Mouse (Mus musculus) Muller cell, postnatal 12 days (primary cell): ENCODE measurements around the gene Xiap.

ENCODE experiments used
- DNase-seq: peaks from one replicate; pipeline ENCODE4 v3.0.0-alpha.2; 2015; ENCODE audit errors: inconsistent ontology term

Gene Xiap

DNA sequence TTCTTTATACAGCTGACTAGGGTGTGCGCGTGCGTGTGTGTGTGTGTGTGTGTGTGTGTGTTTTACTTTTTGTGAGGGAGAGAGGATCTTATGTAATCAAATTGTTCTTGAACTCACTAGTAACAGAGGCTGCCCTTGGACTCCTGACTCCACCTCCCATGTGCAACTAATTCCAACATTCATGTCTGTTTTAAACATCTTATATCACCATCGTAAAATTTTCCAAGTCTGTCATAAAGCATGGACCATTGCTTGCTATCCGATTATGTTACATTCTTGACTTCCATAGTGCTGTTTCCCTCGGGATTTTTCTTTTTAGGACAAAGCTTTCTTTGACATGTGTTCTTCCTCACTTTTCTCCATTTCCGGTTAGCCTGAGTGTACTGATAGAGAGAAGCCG, 28.3 kb downstream of the Xiap start:
- no peak for DNase-seq

- no peak for DNase-seq
Observed at GRCm38 (mm10) chrX:42088136-42088535, 28.7 kb downstream of the Xiap start.

- no peak for DNase-seq
Observed at GRCm38 (mm10) chrX:42107137-42107536, 47.7 kb downstream of the Xiap start.

DNA sequence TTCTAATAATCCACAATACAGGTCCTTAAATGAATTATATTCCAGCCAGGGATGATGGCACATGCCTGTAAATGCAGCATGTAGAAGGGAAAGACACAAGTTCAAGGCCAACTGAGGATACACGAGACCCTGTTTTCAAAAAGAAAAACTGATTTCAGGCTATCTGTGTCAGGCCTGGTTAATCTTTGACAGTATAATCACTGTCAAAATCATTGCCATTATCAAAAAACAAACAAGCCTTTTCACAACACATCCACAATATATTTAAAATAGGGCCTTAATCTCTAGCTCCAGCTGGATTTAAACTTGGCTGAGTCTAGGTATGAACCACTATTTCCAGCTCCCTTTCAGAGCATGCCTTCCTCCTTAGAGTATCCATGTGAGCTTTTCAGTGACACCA, 51.1 kb downstream of the Xiap start:
- no peak for DNase-seq

DNA sequence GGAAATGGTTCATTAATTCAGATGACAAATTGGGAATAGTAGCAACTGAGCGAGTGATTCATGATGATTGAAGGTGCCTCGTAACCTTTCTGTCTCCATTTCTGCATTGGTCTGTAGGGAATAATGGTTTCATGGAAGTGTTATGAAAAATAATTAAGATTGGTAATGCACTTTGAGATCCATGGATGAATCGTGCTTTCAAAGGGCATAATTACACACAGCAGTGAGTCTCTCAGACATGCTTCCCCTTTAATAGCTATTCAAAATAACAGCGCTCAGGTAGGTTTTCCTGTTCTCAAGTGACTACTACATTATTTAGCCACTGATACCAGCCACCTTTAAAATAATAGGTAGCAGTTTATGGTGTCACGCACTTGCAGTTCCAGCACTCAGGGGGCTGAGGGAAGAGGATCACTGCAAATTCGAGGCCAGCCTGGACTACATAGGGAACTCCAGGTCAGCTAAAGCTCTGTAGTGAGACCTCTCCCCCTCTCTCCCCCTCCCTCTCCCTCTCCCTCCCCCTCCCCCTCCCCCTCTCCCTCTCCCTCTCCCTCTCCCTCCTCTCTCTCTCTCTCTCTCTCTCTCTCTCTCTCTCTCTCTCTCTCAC, 60.1 kb downstream of the Xiap start:
- no peak for DNase-seq

DNA sequence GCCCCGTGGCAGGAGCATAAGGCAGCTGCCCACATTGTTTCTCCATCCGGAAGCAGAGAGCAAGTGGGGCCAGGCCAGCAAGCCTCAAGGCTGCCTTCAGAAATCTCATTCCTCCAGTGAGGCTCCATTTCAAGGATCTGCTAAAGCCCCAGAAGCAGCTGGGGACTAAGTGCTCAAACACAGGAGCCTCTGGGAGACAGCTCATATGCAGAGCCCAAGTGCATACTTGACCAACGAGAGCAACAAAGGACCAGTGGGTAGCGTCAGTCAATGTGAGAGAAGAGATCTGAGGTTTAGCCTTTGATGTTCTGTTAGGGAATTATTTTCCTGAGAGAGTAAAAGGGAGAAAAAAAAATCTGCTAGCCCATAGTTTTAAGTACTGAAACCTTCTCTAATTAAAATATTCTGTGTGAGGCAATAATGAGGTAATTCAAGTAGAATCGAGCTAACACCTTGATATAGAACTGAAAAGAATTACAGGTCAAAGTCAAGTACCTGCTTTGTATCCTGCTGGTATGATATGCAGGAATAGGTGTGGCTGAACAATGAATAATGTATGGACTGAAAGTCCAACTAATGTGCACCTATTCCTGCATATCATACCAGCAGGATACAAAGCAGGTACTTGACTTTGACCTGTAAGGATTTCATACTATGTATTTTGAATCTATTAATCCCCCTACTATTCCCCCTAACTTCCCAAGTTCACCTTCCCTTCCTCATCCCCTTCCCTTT, 65.7 kb downstream of the Xiap start:
- DNase-seq = no peak

GRCm38 (mm10) chrX:42139882-42140281, 80.4 kb downstream of the Xiap start:
- peak; percentile 14 for DNase-seq

- no peak for DNase-seq
Observed at GRCm38 (mm10) chrX:42142620-42143019, 83.1 kb downstream of the Xiap start.

- DNase-seq = no peak
Observed at GRCm38 (mm10) chrX:42143991-42144390, 84.5 kb downstream of the Xiap start.

- no peak for DNase-seq
Observed at GRCm38 (mm10) chrX:42148016-42148451, 88.6 kb downstream of the Xiap start.

DNA sequence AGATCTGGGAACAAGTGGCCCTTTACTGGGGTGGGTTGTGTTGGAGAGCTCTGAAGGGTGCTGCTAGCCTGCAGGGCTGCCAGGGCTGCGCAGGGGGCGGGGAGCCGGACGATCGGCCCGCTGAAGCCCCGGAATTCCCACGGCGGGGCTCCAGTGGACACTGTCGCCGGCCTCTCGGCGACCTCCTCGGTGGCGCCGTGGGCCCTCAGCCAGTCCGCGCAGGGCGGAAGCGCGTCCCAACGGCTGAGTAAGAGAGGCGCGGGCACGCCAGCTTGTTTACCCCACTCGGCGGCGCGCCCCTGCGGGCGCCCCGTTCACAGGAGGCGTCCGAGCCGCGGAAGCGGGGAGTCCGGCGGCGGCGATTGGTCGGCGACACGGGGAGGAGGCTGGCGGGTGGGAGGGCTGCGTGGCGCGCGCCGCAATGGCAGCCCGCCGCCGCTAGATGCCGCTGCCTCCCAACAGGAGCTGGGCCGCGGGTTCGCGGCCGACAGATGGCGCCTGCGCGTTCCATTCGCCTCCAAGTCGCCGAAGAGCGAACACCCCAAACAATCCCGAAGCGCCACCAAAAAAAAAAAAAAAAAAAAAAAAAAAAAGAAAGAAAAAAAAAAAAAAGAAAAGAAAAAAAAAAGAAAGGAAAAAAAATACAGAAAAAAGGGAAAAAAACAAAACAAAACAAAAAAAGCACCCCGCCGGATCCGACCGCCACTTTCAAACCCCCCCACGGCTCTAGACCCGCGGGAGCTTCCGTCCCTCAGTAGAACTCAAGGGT, 89.5 kb downstream of the Xiap start, which contains the start of gene Stag2:
Gene Stag2 (plus strand): TSS at position 530 of the 769 bp plus-strand sequence.
- peak; percentile 96 for DNase-seq

- DNase-seq = peak; percentile 59
Observed at GRCm38 (mm10) chrX:42149557-42150345, 90.3 kb downstream of the Xiap start.

DNA sequence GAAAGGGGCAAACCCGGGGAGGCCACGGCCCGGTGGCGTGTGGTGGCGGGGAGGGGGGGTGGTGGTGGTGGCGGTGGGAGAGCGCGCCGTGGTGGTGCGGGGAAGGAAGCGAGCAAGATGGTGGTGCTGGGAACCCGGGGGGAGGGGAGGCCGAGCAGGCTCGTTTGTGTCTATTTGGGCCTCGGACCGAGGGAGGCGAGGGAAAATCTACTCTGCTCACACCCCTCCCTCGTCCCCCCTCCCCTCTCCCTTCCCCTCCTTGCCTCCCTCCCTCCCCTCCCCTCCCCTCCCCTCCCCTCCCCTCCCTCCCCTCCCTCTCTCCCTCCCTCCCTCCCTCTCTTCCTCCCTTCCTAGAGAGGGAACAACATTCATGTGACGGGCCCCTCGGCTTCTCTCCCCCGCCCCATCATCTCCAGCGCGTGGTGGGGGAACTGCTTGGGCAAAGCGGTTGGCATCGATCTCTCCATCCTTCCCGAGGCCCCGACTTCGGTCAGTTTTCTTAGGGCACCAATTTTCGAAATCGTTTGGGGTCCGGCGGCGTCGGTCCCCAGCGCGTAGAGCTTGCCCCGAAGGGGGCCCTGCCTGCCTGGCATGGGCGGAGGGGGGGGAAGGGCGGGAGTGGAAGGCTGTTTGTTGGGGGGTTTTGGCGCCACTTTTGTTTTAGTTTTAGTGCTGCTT, 91.0 kb downstream of the Xiap start:
- peak; percentile 93 for DNase-seq

DNA sequence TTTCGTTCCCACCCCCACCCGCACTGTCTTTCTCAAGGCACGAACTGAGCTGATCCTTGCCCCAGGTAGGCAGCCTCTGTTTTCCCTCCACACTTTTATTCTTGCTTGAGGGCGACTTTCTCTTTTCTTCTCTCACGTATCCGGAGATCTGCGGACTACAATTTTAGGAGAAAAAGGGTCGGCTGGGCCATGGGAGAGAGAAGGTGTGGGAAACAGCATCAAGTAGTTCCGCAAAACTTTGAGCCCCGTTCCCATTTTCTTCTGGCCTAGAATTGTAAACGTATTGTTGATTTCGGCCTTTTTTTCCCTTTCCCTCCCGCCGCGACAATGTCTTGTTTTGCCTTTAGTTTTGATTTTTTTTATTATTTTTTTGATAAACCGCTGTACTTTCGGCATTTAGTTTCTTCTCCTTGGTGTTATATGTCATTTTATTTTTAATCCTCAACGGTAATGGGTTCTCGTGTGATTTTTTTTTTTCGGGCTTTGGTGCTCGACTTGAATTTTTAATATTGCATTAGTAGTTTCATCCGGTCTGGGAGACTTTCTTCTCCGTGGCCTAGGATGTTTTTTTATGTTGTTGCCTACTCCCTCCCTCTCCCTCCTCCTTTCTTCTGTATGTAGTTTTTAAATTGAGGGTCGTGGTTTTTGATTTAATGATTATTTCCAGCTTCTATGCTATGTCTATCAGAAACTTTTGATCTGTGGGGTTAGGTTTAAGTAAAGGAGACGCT, 91.7 kb downstream of the Xiap start:
- DNase-seq = no peak

GRCm38 (mm10) chrX:42151903-42152369, 92.5 kb downstream of the Xiap start:
- peak; percentile 90 for DNase-seq

- DNase-seq = no peak
Observed at GRCm38 (mm10) chrX:42153056-42153455, 93.6 kb downstream of the Xiap start.
